Mouse (Mus musculus): ENCODE measurements around the gene Tmem88b. TPM values are rescaled to one million over a fixed set of nuclear protein-coding genes. Genes with fewer than 3 reads are reported as not detected.

Tmem88b gene
- 10 to 100 TPM; 16.4 to 16.8 TPM for total RNA-seq (2021)
- long read RNA-seq, experiment 1, transcript Tmem88b-201 (2 exons, 3,471 nt) = major isoform, 7 of 14 reads
- long read RNA-seq, experiment 1, partial matches to known transcripts = 0 of 14 reads
- long read RNA-seq, experiment 1, other reads (novel, unspliced or antisense) = 7 of 14 reads
- long read RNA-seq, experiment 2, transcript Tmem88b-201 (2 exons, 3,471 nt) = major isoform, 5 of 8 reads
- long read RNA-seq, experiment 2, partial matches to known transcripts = 0 of 8 reads
- long read RNA-seq, experiment 2, other reads (novel, unspliced or antisense) = 3 of 8 reads

DNA sequence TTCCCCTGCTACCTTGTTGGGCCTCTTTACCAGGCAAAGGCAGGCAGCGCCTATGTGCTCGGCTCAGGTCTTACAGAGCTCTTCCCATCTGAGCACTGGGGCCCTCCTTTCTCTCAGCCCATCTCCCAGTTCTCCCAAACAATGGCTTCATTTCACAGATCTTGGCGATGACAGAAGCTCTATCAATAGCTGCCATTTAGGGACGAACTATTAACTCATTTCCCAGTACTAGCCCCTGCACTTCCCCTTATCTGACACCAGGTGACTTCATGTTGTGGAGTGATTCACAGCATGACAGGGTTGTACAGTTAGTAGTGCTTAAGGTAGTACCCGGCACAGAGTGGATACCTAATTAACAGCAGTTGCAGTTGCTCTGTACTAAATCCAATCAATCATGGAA is at the start of gene Tmem88b:
TSS of gene Tmem88b (minus strand) at position 56 of the 400 bp plus-strand sequence.
- intact Hi-C loops (cut with DNase I) = no loop called here
- peak; percentile 16; the same call in 1 of the 2 replicates for TF ChIP-seq CTCF (IDR thresholded peaks at IDR 0.05)
- DNase-seq (ENCODE audit: extremely low spot score in 1 of 2, low spot score in 2 of 2) = no peak
- Histone ChIP-seq H3K27ac (peak within 1 kb of the TSS; percentile 94), H3K4me3 (peak within 1 kb of the TSS; percentile 68)

DNA sequence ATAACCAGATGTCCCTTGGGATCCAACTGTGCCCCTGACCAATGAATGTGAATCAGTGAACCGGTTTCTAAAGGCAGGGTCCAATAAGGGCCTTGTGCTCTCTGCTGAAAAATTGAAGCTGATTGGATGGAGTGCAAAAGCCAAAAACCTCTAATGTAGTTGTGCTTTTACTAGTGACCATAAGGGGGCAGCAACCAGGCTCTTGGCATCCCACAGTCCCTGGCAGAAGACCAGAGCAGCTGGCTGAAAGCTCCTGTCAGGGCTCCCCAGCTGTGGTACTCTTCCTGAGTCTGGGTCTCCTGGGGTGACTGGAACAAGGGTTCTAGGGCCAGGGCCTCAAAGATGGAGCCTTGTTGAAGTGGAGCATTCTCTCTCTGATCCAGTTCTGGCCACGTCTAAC is 48.2 kb upstream of the Tmem88b start:
- peak; percentile 83 for TF ChIP-seq CTCF (IDR thresholded peaks at IDR 0.05)
- intact Hi-C loops (cut with DNase I) = no loop called here
- Histone ChIP-seq H3K27ac (peak overlapping the region; percentile 26), H3K4me3 (no peak overlapping the region)
- DNase-seq (ENCODE audit: extremely low spot score in 1 of 2, low spot score in 2 of 2) = peak; percentile 58 to 64

DNA sequence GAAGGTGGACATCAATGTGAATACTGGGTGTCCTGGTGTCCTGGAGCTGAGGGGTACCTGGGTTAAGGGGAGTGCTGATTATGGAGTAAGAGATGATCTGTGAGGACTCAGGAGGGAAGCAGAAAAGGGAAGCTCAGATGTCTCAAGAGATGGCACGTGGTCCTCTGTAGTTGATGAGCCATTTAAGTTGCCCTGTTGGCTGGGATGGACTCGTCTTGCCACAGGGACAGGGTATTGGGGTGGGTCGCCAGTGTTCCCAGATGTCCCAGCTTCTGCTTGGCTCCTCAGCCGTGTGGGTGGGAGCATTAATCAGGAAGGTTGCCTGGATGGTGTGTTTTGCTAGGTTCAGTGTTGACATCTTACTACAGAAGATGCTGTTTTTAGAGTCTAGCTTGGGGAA is 47.6 kb upstream of the Tmem88b start:
- no peak for TF ChIP-seq CTCF (IDR thresholded peaks at IDR 0.05)
- Histone ChIP-seq H3K4me3 (no peak overlapping the region), H3K27ac (no peak overlapping the region)
- DNase-seq (ENCODE audit: extremely low spot score in 1 of 2, low spot score in 2 of 2) = no peak
- intact Hi-C loops (cut with DNase I) = no loop called here

- peak overlapping the region; percentile 91; the same call in 1 of the 2 replicates for H3K27ac ChIP-seq
- no peak for TF ChIP-seq CTCF (IDR thresholded peaks at IDR 0.05)
- intact Hi-C loops (cut with DNase I) = no loop called here
- DNase-seq (ENCODE audit: extremely low spot score in 1 of 2, low spot score in 2 of 2) = no peak
- H3K4me3 ChIP-seq = peak overlapping the region; percentile 65
Observed at GRCm38 (mm10) chr4:155832321-155832720, 46.6 kb upstream of the Tmem88b start.

DNA sequence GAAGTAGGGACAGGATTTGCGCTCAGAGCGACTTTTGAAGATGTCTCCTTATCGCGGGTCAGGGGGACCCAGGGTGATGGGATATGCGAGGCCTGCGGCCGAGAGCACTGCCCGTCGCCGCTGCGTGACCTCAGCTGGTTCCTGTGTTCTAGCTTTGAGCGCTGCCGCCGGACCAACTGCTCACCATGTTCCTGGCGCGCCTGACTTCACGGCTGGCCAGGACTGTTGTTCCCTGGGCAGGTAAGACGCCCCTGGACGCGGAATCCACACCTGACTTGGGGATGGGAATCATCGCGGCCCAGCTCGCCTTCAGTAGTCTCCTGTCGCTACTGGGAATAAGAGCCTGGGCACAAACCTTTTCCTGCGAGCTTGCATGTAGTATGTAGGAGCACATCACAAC is 46.2 kb upstream of the Tmem88b start:
- no peak for TF ChIP-seq CTCF (IDR thresholded peaks at IDR 0.05)
- intact Hi-C loops (cut with DNase I) = loop anchor here (1.0 to 2.0 kb wide), 3 partner anchors 15 to 111 kb away; partner anchors contain the start of genes Dvl1 and Ube2j2

DNA sequence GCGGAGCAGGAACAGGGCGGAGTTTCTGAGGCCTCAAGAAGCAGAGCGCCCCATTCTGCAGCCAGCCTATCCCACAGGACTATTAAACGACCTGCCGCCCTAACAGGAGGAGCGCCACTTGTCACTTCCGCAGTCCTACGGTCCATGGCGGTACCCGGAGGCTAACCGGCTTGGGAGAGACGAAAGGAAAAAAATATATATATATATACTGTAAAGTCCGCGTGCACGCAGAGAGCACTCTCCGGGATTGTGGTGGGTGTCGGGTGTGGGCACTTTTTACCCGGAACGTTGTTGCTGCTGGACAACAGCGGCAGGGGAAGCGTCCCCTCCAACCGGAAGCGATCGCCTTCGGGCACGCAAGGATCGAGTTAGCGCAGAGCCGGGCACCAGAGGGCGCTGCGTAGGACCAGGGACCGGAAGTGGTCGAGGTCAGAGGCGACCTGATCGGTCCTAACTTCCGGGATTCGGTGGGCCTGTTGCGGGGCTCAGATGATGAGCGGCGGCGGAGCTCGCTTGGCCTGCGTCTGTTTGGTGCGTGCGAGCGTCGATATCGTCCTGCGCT is 45.6 kb upstream of the Tmem88b start, which contains the start of gene Aurkaip1:
TSS of gene Aurkaip1 (plus strand) at position 68 of the 562 bp plus-strand sequence.
- peak within 1 kb of the TSS; percentile 91 for H3K27ac ChIP-seq
- H3K4me3 ChIP-seq = peak within 1 kb of the TSS; percentile 65
- peak; percentile 95 to 96 for DNase-seq (ENCODE audit: extremely low spot score in 1 of 2, low spot score in 2 of 2)
- intact Hi-C loops (cut with DNase I) = loop anchor here (1.0 to 2.0 kb wide), 3 partner anchors 16 to 112 kb away; partner anchors contain the start of genes Dvl1 and Ube2j2
- TF ChIP-seq CTCF (IDR thresholded peaks at IDR 0.05) = peak; percentile 76

More for the DNA sequence above, 46.2 kb upstream of the Tmem88b start:
- peak overlapping the region; percentile 65 for H3K4me3 ChIP-seq
- H3K27ac ChIP-seq = peak overlapping the region; percentile 91
- no peak for DNase-seq (ENCODE audit: extremely low spot score in 1 of 2, low spot score in 2 of 2)

DNA sequence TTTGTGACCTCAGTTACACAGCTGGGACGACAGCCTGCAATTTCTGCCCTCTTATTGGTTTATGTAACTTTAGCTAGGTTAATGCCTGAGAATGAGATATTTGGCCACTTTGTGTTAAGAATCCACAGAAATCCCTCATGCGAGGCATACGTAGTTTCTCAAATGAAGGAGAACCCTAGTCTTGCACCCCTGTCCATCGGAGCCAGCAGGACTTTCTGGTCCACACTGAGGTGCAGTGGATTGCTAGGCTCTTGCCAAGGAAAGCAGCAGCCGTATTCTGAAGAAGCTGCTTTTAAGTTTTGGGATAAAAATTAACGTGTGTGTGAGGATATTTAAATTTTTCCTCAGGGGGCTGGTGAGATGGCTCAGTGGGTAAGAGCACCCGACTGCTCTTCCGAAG is 44.9 kb upstream of the Tmem88b start:
- DNase-seq (ENCODE audit: extremely low spot score in 1 of 2, low spot score in 2 of 2) = no peak

GRCm38 (mm10) chr4:155829866-155830265 is 44.2 kb upstream of the Tmem88b start:
- intact Hi-C loops (cut with DNase I) = loop anchor here (2.0 kb wide), 2 partner anchors 17 to 113 kb away; partner anchors contain the start of genes Dvl1 and Ube2j2

More for the DNA sequence above, 44.9 kb upstream of the Tmem88b start:
- peak overlapping the region; percentile 65 for H3K4me3 ChIP-seq
- intact Hi-C loops (cut with DNase I) = loop anchor here (2.0 kb wide), 2 partner anchors 16 to 112 kb away; partner anchors contain the start of genes Dvl1 and Ube2j2
- no peak overlapping the region for H3K27ac ChIP-seq
- no peak for TF ChIP-seq CTCF (IDR thresholded peaks at IDR 0.05)

DNA sequence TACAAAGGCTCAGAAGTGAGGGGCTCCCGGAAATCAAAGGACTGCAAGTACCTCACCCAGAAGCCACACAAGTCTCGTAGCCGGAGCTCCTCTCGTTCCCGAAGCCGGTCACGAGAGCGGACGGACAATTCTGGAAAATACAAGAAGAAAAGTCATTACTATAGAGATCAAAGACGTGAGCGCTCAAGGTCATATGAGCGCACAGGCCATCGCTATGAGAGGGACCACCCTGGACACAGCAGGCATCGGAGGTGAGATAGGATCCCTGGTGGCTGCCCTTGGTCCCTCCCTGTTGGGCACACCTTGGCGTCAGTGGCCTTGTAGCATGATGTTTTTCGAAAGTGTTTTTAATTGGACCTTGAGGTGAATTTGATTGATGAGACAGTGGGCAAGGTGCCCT is 37.8 kb upstream of the Tmem88b start:
- no peak for DNase-seq (ENCODE audit: extremely low spot score in 1 of 2, low spot score in 2 of 2)
- no peak overlapping the region for H3K27ac ChIP-seq
- intact Hi-C loops (cut with DNase I) = no loop called here
- no peak for TF ChIP-seq CTCF (IDR thresholded peaks at IDR 0.05)
- H3K4me3 ChIP-seq = no peak overlapping the region

More at GRCm38 (mm10) chr4:155829866-155830265, 44.2 kb upstream of the Tmem88b start:
- no peak for TF ChIP-seq CTCF (IDR thresholded peaks at IDR 0.05)
- DNase-seq (ENCODE audit: extremely low spot score in 1 of 2, low spot score in 2 of 2) = no peak
- Histone ChIP-seq H3K27ac (no peak overlapping the region), H3K4me3 (no peak overlapping the region)

DNA sequence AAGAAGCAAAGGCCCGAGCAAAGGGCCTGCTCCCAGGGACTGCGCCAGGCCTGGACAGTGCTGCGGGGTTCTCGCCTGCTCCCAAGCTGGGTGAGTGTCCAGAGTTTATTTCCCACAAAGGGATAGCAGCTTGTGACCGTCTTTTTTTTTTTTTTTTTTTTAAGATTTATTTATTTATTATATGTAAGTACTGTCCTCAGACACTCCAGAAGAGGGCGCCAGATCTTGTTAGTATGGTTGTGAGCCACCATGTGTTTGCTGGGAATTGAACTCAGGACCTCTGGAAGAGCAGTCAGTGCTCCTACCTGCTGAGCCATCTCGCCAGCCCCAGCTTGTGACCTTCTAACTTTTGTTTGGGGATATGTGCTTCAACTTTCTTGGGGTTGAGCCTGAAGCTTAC is 35.4 kb upstream of the Tmem88b start:
- peak; percentile 43 for TF ChIP-seq CTCF (IDR thresholded peaks at IDR 0.05)
- Histone ChIP-seq H3K27ac (no peak overlapping the region), H3K4me3 (no peak overlapping the region)
- no peak for DNase-seq (ENCODE audit: extremely low spot score in 1 of 2, low spot score in 2 of 2)
- intact Hi-C loops (cut with DNase I) = no loop called here

DNA sequence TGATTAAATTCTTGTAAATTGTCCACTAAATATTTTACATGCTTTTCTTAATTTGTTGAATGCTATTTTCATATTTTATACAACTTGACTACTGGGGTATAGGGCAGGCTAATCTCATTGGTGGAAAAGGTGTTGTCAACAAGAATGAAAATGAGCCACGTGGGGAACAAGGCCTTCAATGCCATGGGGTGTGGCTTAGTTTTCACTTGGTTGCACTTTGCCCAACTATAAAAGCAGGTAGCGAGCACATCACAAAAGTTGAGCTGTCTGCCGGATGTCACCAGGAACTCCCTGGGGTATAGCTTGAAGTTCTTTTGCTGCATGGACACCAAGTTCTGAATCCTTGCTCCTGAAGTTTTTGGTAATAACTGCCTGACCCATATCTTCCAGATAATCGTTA is 31.9 kb upstream of the Tmem88b start:
- no peak for TF ChIP-seq CTCF (IDR thresholded peaks at IDR 0.05)
- DNase-seq (ENCODE audit: extremely low spot score in 1 of 2, low spot score in 2 of 2) = no peak
- H3K4me3 ChIP-seq = no peak overlapping the region
- intact Hi-C loops (cut with DNase I) = no loop called here
- H3K27ac ChIP-seq = no peak overlapping the region

DNA sequence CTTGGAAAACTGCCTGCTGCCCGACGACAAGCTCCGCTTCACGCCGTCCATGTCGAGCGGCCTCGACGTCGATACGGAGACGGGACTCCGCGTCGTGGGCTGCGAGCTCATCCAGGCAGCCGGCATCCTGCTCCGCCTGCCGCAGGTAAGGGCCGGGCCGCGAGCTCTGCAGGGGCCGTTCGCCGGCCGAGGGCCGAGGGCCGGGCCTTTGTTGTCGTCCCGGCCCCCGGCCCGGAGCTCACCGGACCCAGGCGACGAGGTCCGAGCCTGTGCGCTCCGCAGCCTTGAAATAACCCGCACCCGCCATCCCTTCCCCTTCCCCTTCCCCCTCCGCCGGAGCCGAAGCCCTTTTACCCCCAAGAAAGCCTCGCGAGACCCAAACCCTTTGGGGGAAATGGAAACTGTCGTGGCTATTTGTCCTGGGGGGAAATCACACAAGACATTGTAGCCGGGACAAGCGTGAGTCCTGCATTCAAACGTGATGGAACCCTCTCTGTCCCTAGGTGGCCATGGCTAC is 27.0 kb upstream of the Tmem88b start:
- intact Hi-C loops (cut with DNase I) = no loop called here
- no peak for DNase-seq (ENCODE audit: extremely low spot score in 1 of 2, low spot score in 2 of 2)
- peak overlapping the region; percentile 96 for H3K27ac ChIP-seq
- TF ChIP-seq CTCF (IDR thresholded peaks at IDR 0.05) = no peak
- H3K4me3 ChIP-seq = peak overlapping the region; percentile 100
